Mouse (Mus musculus) retina, adult 2 months (tissue): ENCODE data around the gene Serpina9.
"Not testable (repeated sequence)": the region's sequence is repeated elsewhere in the genome, so short reads cannot be mapped to it uniquely, and the experiment has no call there.

Experiments used
- DNase-seq: peaks from one replicate; pipeline ENCODE4 v3.0.0-alpha.2; 2012; ENCODE audit warnings: low read depth, low spot score

Serpina9 gene

GRCm38 (mm10) chr12:103989857-103990256, 23.7 kb downstream of the Serpina9 start, which contains the start of gene Serpina11:
TSS of gene Serpina11 (minus strand) at chr12:103989957.
- DNase-seq, result no peak

- no peak for DNase-seq
These were observed 24.1 kb downstream of the Serpina9 start for GRCm38 (mm10) chr12:103989514-103989767.

GRCm38 (mm10) chr12:103988754-103989513, 24.6 kb downstream of the Serpina9 start:
- DNase-seq, result no peak

GRCm38 (mm10) chr12:103985868-103986267, 27.7 kb downstream of the Serpina9 start:
- no peak for DNase-seq

GRCm38 (mm10) chr12:103984935-103985334, 28.6 kb downstream of the Serpina9 start:
- DNase-seq, result no peak

GRCm38 (mm10) chr12:103981646-103982360, 31.8 kb downstream of the Serpina9 start:
- DNase-seq, result no peak

GRCm38 (mm10) chr12:103978294-103978693, 35.3 kb downstream of the Serpina9 start:
- no peak for DNase-seq

GRCm38 (mm10) chr12:103977846-103978245, 35.7 kb downstream of the Serpina9 start:
- DNase-seq, result no peak

- no peak for DNase-seq
These were observed 36.5 kb downstream of the Serpina9 start for GRCm38 (mm10) chr12:103977060-103977459.

GRCm38 (mm10) chr12:103971080-103971479, 42.5 kb downstream of the Serpina9 start:
- DNase-seq, result no peak

- DNase-seq, result no peak
These were observed 43.9 kb downstream of the Serpina9 start for GRCm38 (mm10) chr12:103969577-103970116.

- DNase-seq, result no peak
These were observed 46.8 kb downstream of the Serpina9 start for GRCm38 (mm10) chr12:103966761-103967160.

GRCm38 (mm10) chr12:103963288-103963687, 50.3 kb downstream of the Serpina9 start:
- DNase-seq, result no peak

- no peak for DNase-seq
These were observed 50.7 kb downstream of the Serpina9 start for GRCm38 (mm10) chr12:103962860-103963259.

- no peak for DNase-seq
These were observed 51.2 kb downstream of the Serpina9 start for GRCm38 (mm10) chr12:103962337-103962736.

GRCm38 (mm10) chr12:103961716-103962115, 51.8 kb downstream of the Serpina9 start:
- DNase-seq, result no peak

GRCm38 (mm10) chr12:103958798-103959197, 54.8 kb downstream of the Serpina9 start, which contains the start of gene Serpina1e:
TSS of gene Serpina1e (minus strand) at chr12:103958975.
- no peak for DNase-seq

GRCm38 (mm10) chr12:103956555-103956954, 57.0 kb downstream of the Serpina9 start:
- not testable (repeated sequence) for DNase-seq

- DNase-seq, result not testable (repeated sequence)
These were observed 60.6 kb downstream of the Serpina9 start for GRCm38 (mm10) chr12:103952972-103953371.

GRCm38 (mm10) chr12:103946243-103946642, 67.3 kb downstream of the Serpina9 start:
- DNase-seq, result no peak
